Mouse (Mus musculus): ENCODE measurements around the gene Gabrg2.

Gene Gabrg2

DNA sequence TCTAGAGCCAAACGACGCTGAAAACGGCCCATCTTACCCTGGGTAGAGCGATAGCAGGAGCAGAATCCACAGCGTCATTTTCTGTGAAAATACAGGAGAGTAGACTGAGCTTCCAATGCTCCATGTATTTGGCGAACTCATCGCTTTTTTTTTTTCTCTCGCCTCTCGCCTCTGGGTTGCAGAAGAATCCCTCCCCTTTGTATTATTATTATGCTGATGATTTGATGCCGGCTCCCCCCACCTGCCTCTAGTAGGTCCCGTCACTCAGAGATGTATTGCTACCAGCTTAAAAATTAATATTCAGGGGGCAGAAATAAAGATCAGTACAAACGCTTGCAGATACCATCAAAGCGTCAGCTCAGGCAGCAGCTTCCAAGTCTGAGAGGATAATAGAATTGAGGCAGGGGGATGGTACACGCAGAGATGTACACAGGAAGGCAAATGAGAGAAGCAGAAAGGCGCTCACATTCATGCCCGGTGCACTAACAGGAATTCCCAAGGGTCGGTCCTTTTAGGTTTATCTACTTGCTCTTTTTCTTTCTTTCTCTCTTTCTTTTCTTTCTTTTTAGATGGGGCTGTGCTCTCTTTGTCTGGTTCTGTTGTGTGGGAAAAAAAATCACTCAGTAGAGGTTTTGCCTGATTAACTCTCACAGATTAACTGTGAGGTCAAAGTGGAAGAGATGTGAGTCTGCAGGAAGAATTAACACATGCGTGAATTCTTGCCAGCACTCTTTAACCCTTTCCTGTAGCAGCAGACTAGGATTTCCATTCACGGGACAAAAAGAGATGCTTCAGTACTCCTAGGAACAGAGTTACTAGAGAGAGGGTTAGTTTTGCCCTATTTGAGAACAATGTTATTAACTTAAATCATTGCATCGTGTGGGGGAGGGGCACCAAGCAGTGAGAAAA lies at the start of gene Gabrg2:
TSS of gene Gabrg2 (minus strand) at position 668 of the 909 bp plus-strand sequence.
- peak; percentile 63 for DNase-seq

- DNase-seq = no peak
Observed at GRCm38 (mm10) chr11:42048201-42048600, 47.5 kb upstream of the Gabrg2 start.

DNA sequence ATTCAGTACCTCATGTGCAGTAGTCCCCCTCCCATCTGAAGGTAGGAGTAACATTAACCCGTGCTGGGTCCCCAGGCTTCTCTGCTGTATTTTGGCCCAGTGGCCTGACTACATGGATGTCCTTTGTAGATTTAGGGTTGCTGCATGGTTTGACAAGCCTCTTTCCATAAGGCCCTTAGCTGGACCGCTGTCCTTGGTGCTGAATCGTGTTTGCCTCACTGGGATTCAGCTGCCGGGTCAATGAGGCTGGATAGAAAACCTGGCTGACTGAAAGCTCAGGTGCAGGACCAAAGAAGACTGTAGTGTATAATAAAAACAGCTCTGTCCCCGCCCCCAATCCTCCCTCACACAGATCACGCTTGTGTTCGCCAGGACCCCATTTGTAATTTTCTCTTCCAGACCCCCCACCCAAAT lies 1.2 kb downstream of the Gabrg2 start:
- DNase-seq = peak; percentile 84

- no peak for DNase-seq
Observed at GRCm38 (mm10) chr11:41980152-41980551, 20.5 kb downstream of the Gabrg2 start.

- DNase-seq = no peak
Observed at GRCm38 (mm10) chr11:41968595-41968994, 32.1 kb downstream of the Gabrg2 start.

GRCm38 (mm10) chr11:41962706-41963105 lies 38.0 kb downstream of the Gabrg2 start:
- DNase-seq = no peak

- no peak for DNase-seq
Observed at GRCm38 (mm10) chr11:41953550-41953949, 47.1 kb downstream of the Gabrg2 start.

DNA sequence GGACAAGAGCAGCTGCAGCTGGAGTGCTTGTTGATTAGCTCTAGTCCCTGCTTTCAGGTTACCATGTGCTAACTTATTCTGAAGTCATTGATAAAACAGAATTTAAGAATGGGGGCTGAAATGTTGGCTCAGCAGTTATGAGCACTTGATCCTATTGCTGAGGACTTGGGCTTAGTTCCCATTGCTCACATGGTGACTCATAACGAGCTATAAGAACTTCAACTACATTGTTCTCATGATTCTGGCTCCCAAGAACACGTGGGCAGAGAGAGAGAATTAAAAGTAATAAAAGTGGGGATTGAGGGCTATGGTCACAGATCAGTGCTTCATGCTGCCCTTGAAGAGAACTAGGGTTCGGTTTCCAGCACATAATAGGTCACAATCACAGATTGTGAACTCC lies 48.8 kb downstream of the Gabrg2 start:
- no peak for DNase-seq

DNA sequence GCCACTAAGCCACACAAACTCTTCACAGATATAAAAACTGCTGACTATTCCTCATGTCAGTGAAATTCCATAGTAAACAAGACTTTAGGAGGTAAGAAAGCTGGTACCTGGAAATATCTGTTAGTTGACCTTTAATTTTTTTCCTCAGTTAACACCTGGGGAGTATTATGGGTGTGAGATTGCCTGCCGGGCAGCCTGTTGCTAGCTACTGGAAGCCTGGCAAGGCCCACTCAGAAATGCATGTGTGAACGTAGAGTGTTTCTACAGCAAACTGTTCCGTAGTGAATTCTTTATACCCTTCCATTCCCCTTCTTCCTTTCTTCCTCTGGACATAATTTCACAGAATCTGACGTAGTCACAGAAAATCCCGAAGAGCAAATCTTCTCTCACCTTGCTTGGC lies 55.2 kb downstream of the Gabrg2 start:
- DNase-seq = no peak

DNA sequence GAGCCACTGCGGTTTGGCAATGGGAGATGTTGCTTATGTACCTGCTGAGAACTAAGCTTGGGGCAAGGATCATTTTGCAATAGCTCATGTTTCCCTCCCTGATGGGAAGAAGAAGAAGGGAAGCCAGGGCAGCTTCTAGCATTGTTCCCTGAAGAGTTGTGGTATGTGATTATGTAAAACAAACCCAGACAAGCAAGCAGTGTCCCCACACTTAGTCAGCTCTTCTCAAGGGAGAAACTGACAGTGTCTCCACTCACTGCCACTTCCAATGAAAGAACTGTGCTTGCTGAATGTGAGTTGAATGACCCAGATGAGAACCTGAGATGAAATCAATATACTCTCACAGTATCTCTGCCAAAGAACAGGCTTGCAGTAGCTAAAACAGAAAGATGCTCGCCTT lies 62.7 kb downstream of the Gabrg2 start:
- DNase-seq = no peak

- DNase-seq = no peak
Observed at GRCm38 (mm10) chr11:41918864-41919263, 81.8 kb downstream of the Gabrg2 start.

GRCm38 (mm10) chr11:41914066-41914465 lies 86.6 kb downstream of the Gabrg2 start:
- DNase-seq = no peak

DNA sequence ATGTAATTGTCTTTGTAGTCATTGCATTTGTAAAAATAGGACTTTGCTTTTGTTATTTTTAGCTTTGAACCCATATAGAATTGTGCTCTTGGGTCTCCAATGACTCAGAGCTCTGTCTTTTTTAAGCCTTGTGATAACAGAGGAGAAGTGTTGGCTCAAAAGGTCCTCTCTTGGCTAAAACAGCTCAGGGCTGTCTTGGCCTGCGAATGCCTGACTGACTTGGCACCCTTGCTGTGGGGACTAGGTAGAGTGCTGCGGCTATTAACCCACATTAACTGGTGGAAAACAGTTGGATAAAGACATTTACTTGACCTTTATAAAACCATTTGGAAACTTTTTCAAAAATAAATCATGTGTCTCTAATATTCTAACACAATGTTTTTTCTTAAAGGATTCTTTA lies 97.0 kb downstream of the Gabrg2 start:
- DNase-seq = peak; percentile 96

Data from heart, adult 11 months (tissue).